Mouse (Mus musculus): ENCODE results near the gene Olfr824. TPM values are rescaled to one million over a fixed set of nuclear protein-coding genes. Genes with fewer than 3 reads are reported as not detected.
"Not testable (repeated sequence)": the region's sequence is repeated elsewhere in the genome, so short reads cannot be mapped to it uniquely, and the experiment has no call there.

Gene Olfr824
- polyA plus RNA-seq (2015; fragmentation: Nextera tagmentation; extraction: Ambion mirVana), result not detected in 2 replicates

DNA sequence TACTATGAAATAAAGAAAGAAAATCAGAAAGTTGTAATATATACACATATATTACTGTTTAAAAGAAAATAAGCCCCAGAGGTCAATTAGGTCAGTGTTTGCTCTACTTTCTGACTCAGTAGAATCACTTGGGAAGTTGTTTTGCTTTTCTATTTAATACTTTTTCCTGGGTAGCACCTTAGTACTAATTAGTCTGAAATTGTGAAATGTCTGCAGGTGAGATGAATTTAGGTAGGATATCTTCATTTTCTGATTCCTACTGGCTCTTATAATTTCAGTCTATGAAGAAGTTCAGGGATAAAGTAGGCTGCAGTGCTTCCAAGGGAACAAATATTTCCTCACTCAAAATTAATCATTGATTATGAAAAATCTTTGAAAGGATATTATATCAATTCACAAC is at the start of gene Olfr824:
Gene Olfr824, minus strand, starts transcription at position 101 of the 400 bp plus-strand sequence.
- not testable (repeated sequence) for H3K27me3 ChIP-seq; H3K4me3 ChIP-seq; H3K4me2 ChIP-seq; H3K9me3 ChIP-seq; H3K36me3 ChIP-seq; ATAC-seq (ENCODE audit: low FRiP score, low read depth); H3K9ac ChIP-seq; H3K4me1 ChIP-seq (replicated peaks); H3K27ac ChIP-seq (replicated peaks)

DNA sequence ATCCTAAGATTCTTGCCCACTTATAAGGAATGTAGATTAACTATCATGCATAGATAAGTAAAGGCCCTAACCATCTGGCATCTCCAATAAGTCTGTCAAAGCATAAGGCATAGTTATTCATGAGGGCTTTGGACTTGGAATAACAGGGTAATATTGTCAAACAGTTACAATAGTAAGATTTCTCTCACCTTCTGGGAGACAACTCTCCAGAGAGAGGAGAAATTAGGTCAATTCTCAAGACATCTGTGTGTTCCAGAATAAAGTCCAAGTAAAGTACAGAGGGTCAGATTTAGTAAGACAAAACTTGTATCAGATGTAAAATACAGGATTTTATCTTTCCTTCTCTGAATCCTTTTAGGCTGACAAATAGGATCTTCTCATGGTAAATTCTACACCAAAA is 36.9 kb upstream of the Olfr824 start, which contains the start of gene Olfr825:
Gene Olfr825, minus strand, starts transcription at position 101 of the 400 bp plus-strand sequence.
- Histone ChIP-seq H3K4me1 (replicated peaks) (no peaks in the 10 kb centered on the region), H3K27ac (replicated peaks) (no peak within 1 kb of the TSS), H3K9ac (no peak within 1 kb of the TSS), H3K36me3 (no peaks in the 10 kb centered on the region), H3K27me3 (no peaks in the 10 kb centered on the region), H3K4me2 (no peak within 1 kb of the TSS), H3K4me3 (no peak within 1 kb of the TSS), H3K9me3 (no peaks in the 10 kb centered on the region)
- ATAC-seq (ENCODE audit: low FRiP score, low read depth), result no peak

DNA sequence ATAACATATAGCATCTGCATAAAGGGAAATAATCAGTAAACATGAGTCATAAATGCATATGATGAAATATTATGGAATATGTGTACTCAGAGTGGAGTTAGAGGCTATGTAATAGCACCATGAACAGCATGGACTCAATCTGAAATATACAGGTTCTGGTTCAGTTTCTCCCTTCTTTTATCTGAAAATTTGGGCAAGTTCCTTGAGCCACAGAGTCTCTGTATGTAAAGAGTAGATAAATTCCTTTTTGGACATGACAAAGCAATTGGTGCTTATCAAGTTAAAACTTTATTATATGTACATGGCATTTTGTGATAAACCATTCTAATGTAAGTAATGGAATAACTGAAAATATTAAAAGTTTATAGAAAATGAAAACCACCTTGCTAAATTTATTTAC is 35.4 kb upstream of the Olfr824 start:
- Histone ChIP-seq H3K27ac (replicated peaks) (no peak overlapping the region), H3K36me3 (no peaks in the 10 kb centered on the region), H3K9ac (no peak overlapping the region), H3K27me3 (no peaks in the 10 kb centered on the region), H3K4me1 (replicated peaks) (no peaks in the 10 kb centered on the region), H3K4me3 (no peak overlapping the region), H3K9me3 (no peaks in the 10 kb centered on the region), H3K4me2 (no peak overlapping the region)
- no peak for ATAC-seq (ENCODE audit: low FRiP score, low read depth)

DNA sequence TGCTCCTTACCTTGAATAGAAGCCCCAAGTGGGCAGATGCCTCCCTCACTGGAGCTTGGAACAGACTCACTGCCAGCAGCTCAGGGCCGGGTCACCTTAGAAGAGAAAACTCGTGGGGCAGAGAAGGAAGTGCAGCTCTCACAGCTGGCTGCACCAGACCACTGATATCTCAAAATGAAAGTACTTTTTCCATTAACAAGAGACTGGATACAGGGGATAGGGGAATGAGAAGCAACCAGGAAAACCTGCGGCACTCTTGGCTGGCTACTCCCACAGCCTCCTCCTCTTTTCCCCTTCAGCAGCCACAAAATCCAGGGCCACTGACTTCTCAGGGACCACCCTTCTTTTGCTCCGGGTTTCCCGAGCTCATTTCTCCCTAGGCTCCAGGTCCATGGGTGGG is 14.3 kb upstream of the Olfr824 start:
- Histone ChIP-seq H3K27ac (replicated peaks) (no peak overlapping the region), H3K27me3 (no peaks in the 10 kb centered on the region), H3K4me1 (replicated peaks) (no peaks in the 10 kb centered on the region), H3K9ac (no peak overlapping the region), H3K4me2 (no peak overlapping the region), H3K36me3 (no peaks in the 10 kb centered on the region), H3K9me3 (no peaks in the 10 kb centered on the region), H3K4me3 (no peak overlapping the region)
- 92% methylated on average over 5 of the region's 5 CpGs for WGBS
- ATAC-seq (ENCODE audit: low FRiP score, low read depth), result no peak

DNA sequence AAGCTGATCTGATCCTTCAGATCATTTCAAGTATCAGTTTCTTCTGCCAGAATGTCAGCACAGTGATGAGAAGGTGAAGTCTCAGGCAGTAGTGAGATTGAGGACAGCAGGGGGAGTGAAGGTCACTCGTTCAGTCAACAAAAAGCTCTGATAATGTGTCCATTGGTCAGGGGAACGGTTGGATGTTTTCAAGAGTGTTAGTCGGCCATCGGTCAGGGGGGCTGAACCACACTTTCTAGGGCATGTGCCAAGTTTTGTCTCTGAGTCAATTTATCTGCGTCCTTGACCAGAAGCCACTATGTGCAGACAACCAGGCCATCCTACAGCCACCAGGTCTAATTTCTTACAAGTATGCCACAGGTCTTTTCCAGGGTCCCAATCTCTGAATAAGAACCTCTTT is 12.7 kb upstream of the Olfr824 start:
- H3K4me1 ChIP-seq (replicated peaks); H3K9me3 ChIP-seq; H3K4me2 ChIP-seq; H3K27me3 ChIP-seq; H3K4me3 ChIP-seq; H3K9ac ChIP-seq; H3K27ac ChIP-seq (replicated peaks); H3K36me3 ChIP-seq; ATAC-seq (ENCODE audit: low FRiP score, low read depth): not testable (repeated sequence)
- WGBS, result 89% methylated on average over 5 of the region's 5 CpGs

DNA sequence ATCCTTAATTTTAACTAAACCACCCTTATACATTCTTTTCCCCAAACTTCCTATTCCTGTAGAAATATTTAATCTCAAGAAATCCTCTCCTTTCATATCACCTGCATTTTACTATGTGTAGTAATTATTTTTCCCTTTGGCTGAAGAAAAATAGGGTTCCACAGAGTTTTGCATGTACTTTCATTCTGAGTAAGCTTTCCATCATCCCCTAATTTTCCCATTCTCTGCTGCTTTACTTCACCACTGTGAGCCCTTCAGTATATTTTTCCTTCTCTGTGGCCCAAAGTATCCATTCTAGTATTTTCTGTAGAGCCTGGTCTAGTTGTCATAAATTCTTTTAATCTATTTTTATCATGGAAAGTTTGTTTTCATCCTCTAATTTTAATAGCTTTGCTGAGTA is 5.0 kb upstream of the Olfr824 start:
- H3K27me3 ChIP-seq, result no peaks in the 10 kb centered on the region
- no peak overlapping the region for H3K4me3 ChIP-seq
- H3K4me1 ChIP-seq (replicated peaks), result no peaks in the 10 kb centered on the region
- H3K27ac ChIP-seq (replicated peaks), result no peak overlapping the region
- no peaks in the 10 kb centered on the region for H3K9me3 ChIP-seq
- H3K36me3 ChIP-seq, result no peaks in the 10 kb centered on the region
- H3K4me2 ChIP-seq, result no peak overlapping the region
- no peak overlapping the region for H3K9ac ChIP-seq
- no peak for ATAC-seq (ENCODE audit: low FRiP score, low read depth)

DNA sequence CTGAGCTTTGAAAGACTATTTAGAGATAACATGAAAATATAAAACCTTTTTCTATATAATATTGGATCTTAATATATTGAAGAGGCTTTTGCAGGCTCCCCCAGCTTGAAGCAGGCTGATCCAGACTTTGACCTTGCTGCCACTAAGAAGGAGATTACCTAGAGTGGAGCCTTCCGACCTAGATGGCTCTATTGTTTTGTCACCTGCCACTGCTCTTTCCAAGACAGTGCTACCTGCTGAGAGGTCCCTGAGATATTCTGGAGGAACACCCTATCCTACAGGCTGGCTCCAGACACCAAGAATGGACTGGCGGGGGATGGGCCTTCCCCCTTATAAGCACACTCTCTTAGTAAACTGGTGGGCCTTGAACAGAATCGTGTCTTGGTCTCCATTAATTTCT is 13.8 kb downstream of the Olfr824 start:
- 69% methylated on average over 3 of the region's 3 CpGs for WGBS
- H3K9ac ChIP-seq; H3K4me3 ChIP-seq; H3K27ac ChIP-seq (replicated peaks); H3K4me2 ChIP-seq; H3K9me3 ChIP-seq; ATAC-seq (ENCODE audit: low FRiP score, low read depth); H3K36me3 ChIP-seq; H3K4me1 ChIP-seq (replicated peaks); H3K27me3 ChIP-seq: not testable (repeated sequence)

DNA sequence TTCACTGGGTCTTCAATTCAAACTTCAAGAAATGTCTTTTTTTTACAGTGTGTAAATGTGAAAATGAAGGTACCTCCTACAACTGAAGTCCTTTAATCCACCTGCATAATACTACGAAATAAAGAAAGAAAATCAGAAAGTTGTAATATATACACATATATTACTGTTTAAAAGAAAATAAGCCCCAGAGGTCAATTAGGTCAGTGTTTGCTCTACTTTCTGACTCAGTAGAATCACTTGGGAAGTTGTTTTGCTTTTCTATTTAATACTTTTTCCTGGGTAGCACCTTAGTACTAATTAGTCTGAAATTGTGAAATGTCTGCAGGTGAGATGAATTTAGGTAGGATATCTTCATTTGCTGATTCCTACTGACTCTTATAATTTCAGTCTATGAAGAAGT is 14.5 kb downstream of the Olfr824 start, which contains the start of gene Olfr823:
Gene Olfr823, minus strand, starts transcription at position 101 of the 400 bp plus-strand sequence.
- WGBS, result 90% methylated on average over 1 of the region's 1 CpGs
- not testable (repeated sequence) for ATAC-seq (ENCODE audit: low FRiP score, low read depth); H3K36me3 ChIP-seq; H3K4me2 ChIP-seq; H3K27me3 ChIP-seq; H3K27ac ChIP-seq (replicated peaks); H3K9ac ChIP-seq; H3K4me3 ChIP-seq; H3K4me1 ChIP-seq (replicated peaks); H3K9me3 ChIP-seq

DNA sequence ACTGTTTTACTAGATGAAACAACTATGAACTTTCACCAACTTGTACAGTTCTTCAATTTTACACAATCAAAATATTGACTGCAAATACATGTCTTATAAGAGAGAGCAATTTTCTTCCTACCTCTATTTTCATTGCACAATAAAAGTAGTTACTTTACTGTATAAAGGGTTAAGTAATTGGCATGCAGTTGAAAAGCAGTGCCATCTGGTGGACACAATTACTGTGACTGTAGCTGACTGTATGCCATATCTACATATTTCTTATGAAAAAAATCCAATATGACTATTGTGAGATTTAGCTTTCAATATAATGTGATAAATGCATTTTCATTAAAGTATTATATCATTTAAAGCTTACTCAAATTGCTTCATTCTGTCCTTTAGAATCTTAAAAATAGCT is 33.7 kb downstream of the Olfr824 start:
- no peak overlapping the region for H3K4me2 ChIP-seq
- H3K9ac ChIP-seq, result no peak overlapping the region
- H3K9me3 ChIP-seq, result no peaks in the 10 kb centered on the region
- H3K27ac ChIP-seq (replicated peaks), result no peak overlapping the region
- ATAC-seq (ENCODE audit: low FRiP score, low read depth), result no peak
- H3K4me1 ChIP-seq (replicated peaks), result no peaks in the 10 kb centered on the region
- H3K27me3 ChIP-seq, result no peaks in the 10 kb centered on the region
- no peaks in the 10 kb centered on the region for H3K36me3 ChIP-seq
- no peak overlapping the region for H3K4me3 ChIP-seq

DNA sequence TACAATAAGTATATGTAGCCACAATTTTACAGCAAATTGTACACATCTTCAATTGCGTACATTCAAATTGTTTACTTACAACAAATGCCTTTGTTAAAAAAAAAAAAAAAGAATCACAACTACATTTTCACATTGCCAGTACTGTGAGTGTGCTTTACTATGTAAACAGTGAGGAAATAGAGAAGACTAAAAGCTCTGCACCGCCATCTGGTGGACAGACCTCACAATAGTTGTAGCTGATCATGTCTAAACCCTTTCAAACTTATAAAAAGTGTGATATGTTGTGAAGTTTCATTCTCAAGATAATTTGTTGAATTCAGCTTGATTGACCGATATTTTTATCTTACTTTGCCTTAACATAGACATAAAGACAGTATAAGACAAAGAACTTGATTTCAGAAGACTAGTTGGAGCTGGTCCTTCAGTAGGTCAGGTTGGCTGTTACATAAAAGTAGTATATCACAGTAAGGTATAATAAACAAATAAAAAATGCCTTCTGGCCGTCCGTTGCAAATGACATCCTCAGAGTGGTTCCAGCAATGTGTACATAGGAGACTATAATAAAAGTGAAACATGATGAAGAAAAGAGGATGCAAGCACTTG is 36.9 kb downstream of the Olfr824 start:
- H3K4me1 ChIP-seq (replicated peaks), result no peaks in the 10 kb centered on the region
- ATAC-seq (ENCODE audit: low FRiP score, low read depth), result 0 out of 2 replicates have a peak, but pooled peaks have one; percentile 79
- H3K27me3 ChIP-seq, result no peaks in the 10 kb centered on the region
- 32% methylated on average over 5 of the region's 5 CpGs for WGBS
- H3K4me3 ChIP-seq, result no peak overlapping the region
- no peak overlapping the region for H3K9ac ChIP-seq
- H3K4me2 ChIP-seq, result no peak overlapping the region
- H3K9me3 ChIP-seq, result no peaks in the 10 kb centered on the region
- no peaks in the 10 kb centered on the region for H3K36me3 ChIP-seq
- no peak overlapping the region for H3K27ac ChIP-seq (replicated peaks)

Other genes starting within 250 kb of the Olfr824 start
- gene Olfr815, start 224.1 kb downstream of the Olfr824 start, polyA plus RNA-seq (2015; fragmentation: Nextera tagmentation; extraction: Ambion mirVana), result not detected in 2 replicates
- not detected in 2 replicates for gene Olfr816, start 214.4 kb downstream of the Olfr824 start, polyA plus RNA-seq (2015; fragmentation: Nextera tagmentation; extraction: Ambion mirVana)
- gene Olfr818, start 180.9 kb downstream of the Olfr824 start, polyA plus RNA-seq (2015; fragmentation: Nextera tagmentation; extraction: Ambion mirVana), result not detected in 2 replicates
- gene Olfr819, start 162.7 kb downstream of the Olfr824 start, polyA plus RNA-seq (2015; fragmentation: Nextera tagmentation; extraction: Ambion mirVana), result not detected in 2 replicates
- gene Olfr247, start 153.9 kb downstream of the Olfr824 start, polyA plus RNA-seq (2015; fragmentation: Nextera tagmentation; extraction: Ambion mirVana), result not detected in 2 replicates
- not detected in 2 replicates for gene Gm10310, start 144.9 kb downstream of the Olfr824 start, polyA plus RNA-seq (2015; fragmentation: Nextera tagmentation; extraction: Ambion mirVana)
- gene Olfr820, start 117.4 kb downstream of the Olfr824 start, polyA plus RNA-seq (2015; fragmentation: Nextera tagmentation; extraction: Ambion mirVana), result not detected in 2 replicates
- not detected in 2 replicates for gene Olfr821, start 99.7 kb downstream of the Olfr824 start, polyA plus RNA-seq (2015; fragmentation: Nextera tagmentation; extraction: Ambion mirVana)
- not detected in 2 replicates for gene Olfr822, start 58.8 kb downstream of the Olfr824 start, polyA plus RNA-seq (2015; fragmentation: Nextera tagmentation; extraction: Ambion mirVana)
- not detected in 2 replicates for gene Olfr823, start 14.6 kb downstream of the Olfr824 start, polyA plus RNA-seq (2015; fragmentation: Nextera tagmentation; extraction: Ambion mirVana)
- not detected in 2 replicates for gene Olfr825, start 36.8 kb upstream of the Olfr824 start, polyA plus RNA-seq (2015; fragmentation: Nextera tagmentation; extraction: Ambion mirVana)
- gene Olfr826, start 54.2 kb upstream of the Olfr824 start, polyA plus RNA-seq (2015; fragmentation: Nextera tagmentation; extraction: Ambion mirVana), result not detected in 2 replicates
- not detected in 2 replicates for gene Olfr827, start 84.4 kb upstream of the Olfr824 start, polyA plus RNA-seq (2015; fragmentation: Nextera tagmentation; extraction: Ambion mirVana)
- 1.3 and 8.0 TPM in 2 replicates for gene Neurod4, start 150.2 kb upstream of the Olfr824 start, polyA plus RNA-seq (2015; fragmentation: Nextera tagmentation; extraction: Ambion mirVana)
- 0.09 TPM in 1 of 2 replicates, not detected in the other for gene Tespa1, start 192.9 kb upstream of the Olfr824 start, polyA plus RNA-seq (2015; fragmentation: Nextera tagmentation; extraction: Ambion mirVana)